Mouse (Mus musculus) stomach, postnatal 0 days (tissue): ENCODE measurements around the gene Ppp1ca.

Source experiments
- CTCF ChIP-seq: IDR thresholded peaks from 2 replicates; pipeline ENCODE4 v1.5.1; 2016; ENCODE audit warnings: antibody characterized with exemption, low read depth, mild to moderate bottlenecking, moderate library complexity
- EP300 ChIP-seq: optimal IDR thresholded peaks from 2 replicates; pipeline ENCODE3; 2016; ENCODE audit warnings: antibody characterized with exemption

- TF ChIP-seq EP300 (peak; percentile 72), CTCF (no peak)
These were observed 43.4 kb upstream of the Ppp1ca start, which contains the start of gene Coro1b for GRCm38 (mm10) chr19:4148491-4148806.
